Mouse (Mus musculus) intestine, embryonic 14.5 days (tissue): ENCODE measurements around the gene Ptgdr2. TPM values are rescaled to one million over a fixed set of nuclear protein-coding genes. Genes with fewer than 3 reads are reported as not detected.

Experiments used
- ATAC-seq: fragments of 200-750 bp; cut with Nextera tagmentation; replicated peaks from 2 replicates; pipeline ENCODE4 v1.8.0; 2017; ENCODE audit warnings: low read depth, moderate number of reproducible peaks, moderate TSS enrichment, moderate library complexity; ENCODE audit not compliant: low FRiP score, low TSS enrichment
- DNase-seq: peaks from one replicate; pipeline ENCODE4 v3.0.0-alpha.2; 2018; ENCODE audit warnings: low spot score
- H3K27ac ChIP-seq: fragments of 300-500 bp; sonication (generic); 2 replicates; pipeline ENCODE4 v1.5.1; 2014; ENCODE audit warnings: low read depth, mild to moderate bottlenecking, control low read depth
- H3K27me3 ChIP-seq: fragments of 300-500 bp; sonication (generic); replicated peaks from 2 replicates; pipeline ENCODE4 v1.6.1; 2014; ENCODE audit warnings: low read length, control low read depth; ENCODE audit not compliant: control insufficient read depth, insufficient read depth
- H3K36me3 ChIP-seq: fragments of 300-500 bp; sonication (generic); 2 replicates; pipeline ENCODE4 v1.6.1; 2014; ENCODE audit warnings: low read length, control low read depth; ENCODE audit not compliant: control insufficient read depth, insufficient read depth
- H3K4me1 ChIP-seq: fragments of 300-500 bp; sonication (generic); replicated peaks from 2 replicates; pipeline ENCODE4 v1.6.1; 2014; ENCODE audit warnings: low read length, control low read depth, mixed read lengths; ENCODE audit not compliant: control insufficient read depth, insufficient read depth
- H3K4me2 ChIP-seq: fragments of 300-500 bp; sonication (generic); 2 replicates; pipeline ENCODE4 v1.6.1; 2014; ENCODE audit warnings: low read length
- H3K4me3 ChIP-seq: fragments of 300-500 bp; sonication (generic); 2 replicates; pipeline ENCODE4 v1.5.1; 2014; ENCODE audit warnings: low read depth, low read length, control low read depth, mixed read lengths
- H3K9ac ChIP-seq: fragments of 300-500 bp; sonication (generic); 2 replicates; pipeline ENCODE4 v1.6.1; 2014; ENCODE audit warnings: mild to moderate bottlenecking, low read length
- H3K9me3 ChIP-seq: fragments of 300-500 bp; sonication (generic); 2 replicates; pipeline ENCODE4 v1.6.1; 2016; ENCODE audit warnings: low read length, control low read depth; ENCODE audit not compliant: control insufficient read depth
- WGBS: fragments of 180-500 bp; shearing (Covaris S2); extraction: QIAGEN DNeasy Blood & Tissue Kit; methylation state at CpG from one replicate; pipeline ENCODE4 v1.1.7; 2014; 5-methylcytosine and 5-hydroxymethylcytosine counted together
- polyA plus RNA-seq: library from polyadenylated mRNA; unstranded; fragments of >200 nt; fragmentation: Nextera tagmentation; extraction: Ambion mirVana; gene quantifications from 2 replicates; pipeline ENCODE4 v1.2.1, GENCODE M21; 2014

Ptgdr2 gene
- polyA plus RNA-seq, 1 experiment from 2014 or later, result not detected

DNA sequence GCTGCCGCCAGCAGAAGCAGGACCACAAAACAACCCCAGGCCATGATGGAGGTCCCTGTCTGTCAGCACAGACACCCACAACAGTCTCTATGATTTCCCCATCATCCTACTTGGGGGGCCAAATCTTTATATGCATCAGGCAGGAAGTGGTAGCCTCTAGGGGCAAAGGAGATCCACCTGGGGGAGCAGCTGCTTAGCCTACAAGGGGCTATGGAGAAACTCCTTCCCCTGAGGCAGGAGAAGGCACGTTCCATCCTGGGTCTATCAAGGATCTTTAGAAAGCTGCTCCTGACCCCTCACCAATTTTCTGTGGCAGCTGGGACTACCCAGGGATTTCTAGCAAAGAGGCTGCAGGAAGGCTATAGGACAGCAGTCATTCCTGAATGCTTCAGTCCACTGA lies 16.4 kb upstream of the Ptgdr2 start, which contains the start of gene Zp1:
Gene Zp1, minus strand, starts transcription at position 101 of the 400 bp plus-strand sequence.
- no peaks in the 10 kb centered on the region for H3K27me3 ChIP-seq

DNA sequence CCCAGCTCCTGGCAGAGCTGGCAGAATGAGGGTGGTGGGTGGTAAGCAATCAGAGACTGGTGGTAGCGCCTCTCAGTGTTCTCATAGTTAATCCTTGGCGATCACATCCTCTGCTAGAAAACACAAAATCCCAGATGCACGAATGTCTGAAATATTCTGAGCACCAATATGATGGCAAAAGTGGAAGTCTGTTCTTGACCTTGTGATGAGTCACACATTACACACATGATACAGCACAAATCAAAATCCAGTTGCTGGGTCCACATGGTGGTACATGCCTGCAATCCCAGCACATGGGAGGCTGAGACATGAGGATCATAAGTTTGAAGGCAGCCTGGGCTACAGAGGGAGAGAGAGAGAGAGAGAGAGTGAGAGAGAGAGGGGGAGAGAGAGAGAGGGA lies 15.9 kb upstream of the Ptgdr2 start:
- no peak overlapping the region for H3K4me2 ChIP-seq
- H3K4me3 ChIP-seq, result no peak overlapping the region
- ATAC-seq (no peak), DNase-seq (no peak)
- H3K4me1 ChIP-seq, result no peaks in the 10 kb centered on the region
- no peaks in the 10 kb centered on the region for H3K9me3 ChIP-seq
- 74% methylated on average over 3 of the region's 3 CpGs for WGBS
- no peaks in the 10 kb centered on the region for H3K36me3 ChIP-seq
- no peak overlapping the region for H3K9ac ChIP-seq
- no peaks in the 10 kb centered on the region for H3K27me3 ChIP-seq
- no peak overlapping the region for H3K27ac ChIP-seq

More for the DNA sequence above, 16.4 kb upstream of the Ptgdr2 start, which contains the start of gene Zp1:
- Histone ChIP-seq H3K9me3 (no peaks in the 10 kb centered on the region), H3K9ac (no peak within 1 kb of the TSS), H3K4me3 (no peak within 1 kb of the TSS), H3K4me1 (no peaks in the 10 kb centered on the region), H3K27ac (no peak within 1 kb of the TSS), H3K36me3 (no peaks in the 10 kb centered on the region), H3K4me2 (no peak within 1 kb of the TSS)
- no peak for ATAC-seq
- no peak for DNase-seq
- 63% methylated on average over 2 of the region's 2 CpGs for WGBS

DNA sequence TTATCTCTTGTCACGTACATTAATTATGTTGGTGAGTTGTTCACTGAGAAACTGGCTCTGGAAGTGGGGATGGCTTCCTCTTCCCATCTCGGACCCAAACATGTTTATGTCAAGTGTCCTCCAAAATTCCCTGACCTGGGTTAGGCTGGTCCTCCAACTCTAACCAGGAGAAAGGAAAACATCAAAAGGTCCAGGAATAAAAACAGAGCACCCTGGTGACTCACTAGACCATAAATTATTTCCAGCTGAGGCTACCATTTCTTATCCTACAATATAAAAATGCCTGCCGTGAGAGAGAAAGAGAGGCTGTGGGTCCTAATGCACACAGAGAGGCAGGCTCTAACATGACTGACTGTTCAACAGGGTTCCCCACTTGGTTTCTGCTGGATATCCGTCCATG lies 12.7 kb upstream of the Ptgdr2 start:
- ATAC-seq (no peak), DNase-seq (no peak)
- WGBS, result 34% methylated on average over 4 of the region's 4 CpGs
- Histone ChIP-seq H3K27ac (no peak overlapping the region), H3K9ac (no peak overlapping the region), H3K4me3 (no peak overlapping the region), H3K4me2 (no peak overlapping the region), H3K9me3 (no peaks in the 10 kb centered on the region), H3K27me3 (no peaks in the 10 kb centered on the region), H3K4me1 (peaks cover 3% of the 10 kb centered on the region; the same call in 1 of the 2 replicates), H3K36me3 (no peaks in the 10 kb centered on the region)

DNA sequence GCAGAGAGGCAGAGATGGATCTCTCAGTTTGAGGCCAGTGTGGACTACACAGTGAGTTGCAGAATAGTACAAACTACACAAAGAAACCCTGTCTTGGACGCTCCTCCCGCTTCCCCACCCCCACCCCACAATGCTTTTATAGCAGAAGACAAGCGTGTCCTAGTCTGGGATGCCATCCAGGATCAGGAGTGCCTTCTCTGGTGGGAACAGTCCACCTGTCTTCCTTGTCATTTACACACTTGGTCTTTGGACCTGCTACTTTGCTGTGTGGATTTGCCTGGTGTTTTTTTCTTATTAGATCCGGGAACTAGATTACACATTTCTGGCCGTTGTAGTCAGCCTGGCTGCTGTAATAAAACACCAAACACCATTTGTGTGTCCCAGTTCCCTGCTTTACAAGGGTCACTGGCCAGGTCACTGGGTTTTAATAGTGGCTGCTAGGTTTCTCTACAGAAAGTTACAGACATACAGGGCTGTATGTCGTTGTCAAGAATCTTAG lies 10.8 kb upstream of the Ptgdr2 start:
- Histone ChIP-seq H3K27ac (no peak overlapping the region), H3K4me1 (peaks cover 3% of the 10 kb centered on the region; the same call in 1 of the 2 replicates), H3K36me3 (no peaks in the 10 kb centered on the region), H3K9me3 (no peaks in the 10 kb centered on the region), H3K4me3 (no peak overlapping the region), H3K27me3 (no peaks in the 10 kb centered on the region), H3K9ac (no peak overlapping the region), H3K4me2 (no peak overlapping the region)
- no peak for DNase-seq
- no peak for ATAC-seq
- 30% methylated on average over 6 of the region's 6 CpGs for WGBS

DNA sequence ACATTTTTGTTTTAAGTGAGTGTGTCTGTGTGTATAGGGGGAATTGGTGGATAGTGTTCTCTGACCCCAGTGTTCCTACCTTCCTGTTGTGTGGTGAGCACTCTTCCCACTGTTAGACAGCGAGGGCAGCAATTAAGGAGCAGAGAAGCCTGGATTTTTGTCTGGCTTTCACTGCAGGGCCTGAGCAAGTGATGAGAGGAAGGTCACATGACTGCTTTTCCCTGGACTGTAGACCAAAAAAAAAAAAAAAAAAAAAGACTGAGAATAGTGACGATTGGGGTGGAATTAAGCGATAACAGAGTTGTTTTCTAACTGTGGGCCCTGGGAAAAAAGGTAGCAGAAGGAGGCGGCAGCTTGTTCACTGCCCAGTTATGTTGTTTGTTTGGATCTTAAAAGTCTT lies 10.3 kb upstream of the Ptgdr2 start:
- H3K36me3 ChIP-seq, result no peaks in the 10 kb centered on the region
- H3K9me3 ChIP-seq, result no peaks in the 10 kb centered on the region
- H3K27me3 ChIP-seq, result no peaks in the 10 kb centered on the region
- WGBS, result 51% methylated on average over 4 of the region's 4 CpGs
- H3K9ac ChIP-seq, result no peak overlapping the region
- no peak overlapping the region for H3K27ac ChIP-seq
- H3K4me1 ChIP-seq, result peaks cover 3% of the 10 kb centered on the region; the same call in 1 of the 2 replicates
- no peak overlapping the region for H3K4me3 ChIP-seq
- DNase-seq (no peak), ATAC-seq (no peak)
- no peak overlapping the region for H3K4me2 ChIP-seq

DNA sequence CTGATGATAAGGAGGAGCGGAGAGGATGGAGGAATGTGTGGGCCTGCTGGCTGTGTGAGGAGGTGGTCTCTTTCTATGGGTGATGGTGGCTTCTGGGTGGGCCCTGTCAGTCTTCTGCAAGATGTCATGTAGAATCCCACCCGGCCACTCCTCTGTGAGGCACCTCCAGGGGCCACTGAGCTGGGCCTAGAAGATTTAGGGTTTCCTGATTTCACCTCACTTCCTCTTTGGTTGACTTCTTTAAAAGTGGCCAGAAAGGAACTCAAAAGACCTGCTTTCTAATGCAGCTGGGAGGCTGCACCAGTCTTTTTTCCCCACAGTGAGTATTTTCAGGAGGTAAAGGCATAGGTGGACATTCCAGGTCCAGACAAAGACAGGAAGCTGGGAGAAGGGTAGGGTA lies 6.3 kb upstream of the Ptgdr2 start:
- Histone ChIP-seq H3K9me3 (no peaks in the 10 kb centered on the region), H3K36me3 (no peaks in the 10 kb centered on the region), H3K9ac (no peak overlapping the region), H3K4me1 (peaks cover 3% of the 10 kb centered on the region; the same call in 1 of the 2 replicates), H3K4me2 (no peak overlapping the region), H3K4me3 (no peak overlapping the region), H3K27me3 (no peaks in the 10 kb centered on the region), H3K27ac (no peak overlapping the region)
- no peak for ATAC-seq
- DNase-seq, result no peak
- 58% methylated on average over 2 of the region's 2 CpGs for WGBS

DNA sequence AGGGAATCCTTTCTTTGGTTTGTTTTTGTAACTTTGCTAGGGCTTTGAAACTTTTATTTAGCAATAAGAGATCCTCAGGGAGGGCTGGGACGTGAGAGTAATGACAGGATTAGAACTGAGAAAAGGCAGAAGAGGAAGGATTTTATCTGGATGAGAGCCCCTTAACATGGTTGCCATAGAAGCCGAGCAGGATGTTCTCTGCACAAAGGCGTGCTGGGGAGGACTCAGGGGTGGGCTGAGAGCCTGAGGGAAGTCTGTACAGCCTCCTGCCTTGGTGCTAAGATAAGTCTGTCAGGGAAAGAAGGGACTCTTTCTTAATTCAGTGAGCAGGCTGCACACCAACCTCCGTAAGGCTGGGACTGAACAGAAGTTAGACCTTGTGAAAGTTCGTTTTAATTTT lies 1.9 kb upstream of the Ptgdr2 start:
- Histone ChIP-seq H3K4me3 (no peak overlapping the region), H3K27ac (peak overlapping the region; percentile 47; the same call in 1 of the 2 replicates), H3K27me3 (no peaks in the 10 kb centered on the region), H3K4me1 (no peaks in the 10 kb centered on the region), H3K36me3 (no peaks in the 10 kb centered on the region), H3K9ac (no peak overlapping the region), H3K4me2 (no peak overlapping the region), H3K9me3 (no peaks in the 10 kb centered on the region)
- no peak for ATAC-seq
- DNase-seq, result no peak
- 47% methylated on average over 5 of the region's 5 CpGs for WGBS

DNA sequence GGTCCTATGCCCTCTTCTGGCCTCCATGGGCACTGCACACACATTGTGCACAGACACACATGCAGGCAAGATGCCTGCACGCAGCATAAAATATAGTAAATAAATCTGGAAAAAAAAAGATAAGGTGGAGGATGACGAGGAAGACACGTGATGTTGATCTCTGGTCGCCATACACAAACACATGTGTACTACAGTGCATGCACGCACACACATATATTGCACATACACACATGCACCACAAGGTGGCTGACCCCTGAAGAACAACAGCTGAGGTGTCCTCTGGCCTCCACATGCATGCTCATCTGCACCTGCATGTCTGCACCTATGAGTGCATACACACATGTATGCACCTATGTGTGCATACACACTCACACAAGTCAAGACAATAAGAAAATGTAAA lies 883 bp upstream of the Ptgdr2 start:
- Histone ChIP-seq H3K4me3 (no peak overlapping the region), H3K27ac (no peak overlapping the region), H3K9me3 (no peaks in the 10 kb centered on the region), H3K9ac (no peak overlapping the region), H3K36me3 (no peaks in the 10 kb centered on the region), H3K4me2 (no peak overlapping the region), H3K4me1 (peaks cover 5% of the 10 kb centered on the region), H3K27me3 (no peaks in the 10 kb centered on the region)
- ATAC-seq, result no peak
- no peak for DNase-seq
- 89% methylated on average over 5 of the region's 5 CpGs for WGBS

DNA sequence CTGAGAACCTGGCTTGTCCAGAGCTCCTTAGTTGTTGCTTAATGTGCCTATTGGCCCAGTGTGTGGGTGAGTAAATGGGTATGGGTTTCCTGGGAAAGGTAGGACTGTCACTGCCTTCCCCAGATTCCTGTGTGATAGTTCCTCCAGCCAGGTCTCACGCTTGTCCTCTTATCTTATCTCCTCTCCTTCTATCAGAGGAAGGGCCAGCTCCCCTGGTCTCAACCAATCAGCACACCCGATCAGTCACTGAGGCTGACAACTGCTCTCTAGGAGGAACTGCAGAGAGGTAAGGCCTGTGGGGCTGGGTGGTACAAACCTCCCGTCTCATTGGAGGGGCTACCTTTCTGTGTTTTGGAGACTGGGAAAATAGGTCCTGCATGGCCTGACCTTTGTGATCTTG lies 1.8 kb downstream of the Ptgdr2 start:
- Histone ChIP-seq H3K4me2 (no peak overlapping the region), H3K27ac (no peak overlapping the region), H3K9me3 (no peaks in the 10 kb centered on the region), H3K9ac (no peak overlapping the region), H3K27me3 (no peaks in the 10 kb centered on the region), H3K4me1 (peaks cover 8% of the 10 kb centered on the region), H3K4me3 (no peak overlapping the region), H3K36me3 (peaks cover 20% of the 10 kb centered on the region)
- WGBS, result 30% methylated on average over 3 of the region's 3 CpGs
- DNase-seq (no peak), ATAC-seq (no peak)
